Mouse (Mus musculus): ENCODE data around the gene Cenpw. TPM values are rescaled to one million over a fixed set of nuclear protein-coding genes. Genes with fewer than 3 reads are reported as not detected.

Gene Cenpw
- polyA plus RNA-seq (2016; fragmentation: Nextera tagmentation; extraction: Ambion mirVana) = 65.9 and 72.3 TPM in 2 replicates

DNA sequence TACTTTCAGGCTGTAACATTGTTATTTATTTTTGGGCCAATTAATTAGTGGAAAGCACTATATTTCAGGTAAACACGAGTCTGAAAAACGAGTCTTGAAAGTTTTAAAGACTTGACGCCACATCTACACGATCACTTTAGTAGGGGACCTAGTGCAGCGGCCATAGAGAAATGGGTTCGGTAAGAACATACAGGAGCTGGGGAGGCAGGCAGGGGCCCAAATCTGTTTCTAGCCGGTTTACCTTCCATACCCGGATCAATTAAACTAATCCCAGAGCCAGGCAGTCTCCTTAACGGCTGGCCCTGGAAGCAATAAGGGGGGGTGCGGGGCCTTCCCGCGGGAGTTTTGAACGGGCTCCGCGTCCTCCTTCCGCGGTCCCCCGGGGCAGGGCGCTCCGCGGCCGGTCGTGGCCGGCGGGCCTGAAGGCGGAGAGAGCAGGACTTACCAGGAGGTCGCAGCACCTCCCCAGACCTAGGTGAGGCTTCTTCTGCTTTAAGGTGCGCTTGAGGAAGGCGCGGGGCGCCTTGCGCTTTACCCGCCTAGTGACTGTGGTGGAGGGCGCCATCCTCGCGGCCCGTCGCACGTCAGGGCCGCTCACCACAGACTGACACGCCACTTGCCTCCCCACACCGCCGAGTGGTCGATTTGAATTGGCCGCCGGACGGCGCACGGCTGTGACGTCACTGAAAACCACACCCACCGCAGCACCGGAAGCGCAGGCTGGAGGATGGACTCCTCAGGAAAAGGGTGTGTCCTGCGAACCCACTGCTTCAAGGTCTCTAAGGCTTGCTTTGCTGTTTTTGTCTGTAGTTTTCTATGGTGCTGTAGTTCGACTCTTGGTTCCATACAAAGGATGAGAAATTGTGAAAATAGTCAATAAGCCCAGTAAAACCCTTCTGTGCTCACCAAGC lies at the start of gene Cenpw:
Gene Cenpw, minus strand, starts transcription at position 645 of the 911 bp plus-strand sequence.
- Histone ChIP-seq H3K27me3 (replicated peaks; ENCODE audit: low read depth, poor library complexity, severe bottlenecking) (no peaks in the 10 kb centered on the region), H3K27ac (replicated peaks) (peak within 1 kb of the TSS; percentile 95), H3K4me3 (peak within 1 kb of the TSS; percentile 94), H3K9me3 (no peaks in the 10 kb centered on the region), H3K4me1 (peaks cover 10% of the 10 kb centered on the region), H3K36me3 (replicated peaks) (peaks cover 24% of the 10 kb centered on the region)
- WGBS = 2% methylated on average over 55 of the region's 55 CpGs
- peak; percentile 97 for DNase-seq (ENCODE audit: low spot score)

- Histone ChIP-seq H3K4me3 (no peak overlapping the region), H3K9me3 (no peaks in the 10 kb centered on the region), H3K27ac (replicated peaks) (no peak overlapping the region), H3K4me1 (no peaks in the 10 kb centered on the region), H3K27me3 (replicated peaks; ENCODE audit: low read depth, poor library complexity, severe bottlenecking) (no peaks in the 10 kb centered on the region), H3K36me3 (replicated peaks) (no peaks in the 10 kb centered on the region)
- WGBS = 68% methylated on average over 3 of the region's 3 CpGs
- DNase-seq (ENCODE audit: low spot score) = no peak
Measured at GRCm38 (mm10) chr10:30249654-30250053, 49.3 kb upstream of the Cenpw start.

- peak; percentile 11 for DNase-seq (ENCODE audit: low spot score)
- 67% methylated on average over 5 of the region's 5 CpGs for WGBS
- Histone ChIP-seq H3K27ac (replicated peaks) (peak overlapping the region; percentile 95), H3K27me3 (replicated peaks; ENCODE audit: low read depth, poor library complexity, severe bottlenecking) (no peaks in the 10 kb centered on the region), H3K4me1 (peaks cover 10% of the 10 kb centered on the region), H3K36me3 (replicated peaks) (peaks cover 31% of the 10 kb centered on the region), H3K9me3 (no peaks in the 10 kb centered on the region), H3K4me3 (peak overlapping the region; percentile 94)
Measured at GRCm38 (mm10) chr10:30199501-30199900, 859 bp downstream of the Cenpw start.

DNA sequence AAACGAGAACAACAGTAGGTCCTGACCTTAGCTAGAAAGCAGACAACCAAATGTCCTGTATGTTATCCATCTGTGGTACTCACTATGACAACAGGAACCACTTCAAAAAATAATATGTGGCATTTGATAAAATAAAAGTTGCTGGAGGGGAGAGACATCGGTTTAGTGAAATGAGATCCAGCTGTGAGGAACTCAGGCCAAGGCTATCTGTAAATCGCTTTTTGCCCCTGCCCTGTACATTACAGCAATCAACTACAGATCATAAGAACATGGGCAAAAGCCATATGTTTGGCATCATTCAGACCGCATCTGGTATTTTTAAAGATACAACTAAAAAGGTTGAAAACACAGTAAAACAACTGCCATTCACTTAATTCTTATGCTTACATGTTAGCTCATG lies 32.7 kb downstream of the Cenpw start:
- Histone ChIP-seq H3K27ac (replicated peaks) (no peak overlapping the region), H3K4me3 (no peak overlapping the region), H3K9me3 (no peaks in the 10 kb centered on the region), H3K36me3 (replicated peaks) (no peaks in the 10 kb centered on the region), H3K27me3 (replicated peaks; ENCODE audit: low read depth, poor library complexity, severe bottlenecking) (no peaks in the 10 kb centered on the region), H3K4me1 (no peaks in the 10 kb centered on the region)
- WGBS = 64% methylated on average over 4 of the region's 4 CpGs
- no peak for DNase-seq (ENCODE audit: low spot score)
